Mouse (Mus musculus): ENCODE results near the gene Olfr609. TPM values are rescaled to one million over a fixed set of nuclear protein-coding genes. Genes with fewer than 3 reads are reported as not detected.
"Not testable (repeated sequence)": the region's sequence is repeated elsewhere in the genome, so short reads cannot be mapped to it uniquely, and the experiment has no call there.

Olfr609 gene
- not detected in 2 replicates for polyA plus RNA-seq (2014; fragmentation: Nextera tagmentation; extraction: Ambion mirVana)

GRCm38 (mm10) chr7:103497962-103498361 lies at the start of gene Olfr609:
TSS of gene Olfr609 (minus strand) at chr7:103498062.
- H3K4me1 ChIP-seq (ENCODE audit: control insufficient read depth, insufficient read depth, low read length) = no peaks in the 10 kb centered on the region
- WGBS = 73% methylated on average over 1 of the region's 1 CpGs
- no peak within 1 kb of the TSS for H3K27ac ChIP-seq (replicated peaks; ENCODE audit: low read depth, low read length)
- no peaks in the 10 kb centered on the region for H3K27me3 ChIP-seq (ENCODE audit: control insufficient read depth, insufficient read depth, low read length)
- H3K36me3 ChIP-seq (replicated peaks; ENCODE audit: control insufficient read depth, insufficient read depth, low read depth, low read length) = no peaks in the 10 kb centered on the region
- H3K4me3 ChIP-seq (ENCODE audit: low read depth, low read length) = no peak within 1 kb of the TSS
- H3K9me3 ChIP-seq (replicated peaks; ENCODE audit: control insufficient read depth, low read length) = no peaks in the 10 kb centered on the region
- ATAC-seq (replicated peaks; ENCODE audit: insufficient number of reproducible peaks, low FRiP score, low TSS enrichment, low read depth) = no peak
- no peak within 1 kb of the TSS for H3K4me2 ChIP-seq (ENCODE audit: low read depth, low read length)
- no peak within 1 kb of the TSS for H3K9ac ChIP-seq (replicated peaks; ENCODE audit: low read length)
- DNase-seq (ENCODE audit: low spot score) = no peak

- not testable (repeated sequence) for H3K4me2 ChIP-seq (ENCODE audit: low read depth, low read length); H3K4me1 ChIP-seq (ENCODE audit: control insufficient read depth, insufficient read depth, low read length); H3K27me3 ChIP-seq (ENCODE audit: control insufficient read depth, insufficient read depth, low read length); H3K9ac ChIP-seq (replicated peaks; ENCODE audit: low read length); H3K36me3 ChIP-seq (replicated peaks; ENCODE audit: control insufficient read depth, insufficient read depth, low read depth, low read length); ATAC-seq (replicated peaks; ENCODE audit: insufficient number of reproducible peaks, low FRiP score, low TSS enrichment, low read depth); DNase-seq (ENCODE audit: low spot score); H3K9me3 ChIP-seq (replicated peaks; ENCODE audit: control insufficient read depth, low read length); H3K4me3 ChIP-seq (ENCODE audit: low read depth, low read length); H3K27ac ChIP-seq (replicated peaks; ENCODE audit: low read depth, low read length)
- 78% methylated on average over 2 of the region's 2 CpGs for whole genome bisulfite sequencing
Measured at GRCm38 (mm10) chr7:103542617-103543016, 44.8 kb upstream of the Olfr609 start, which contains the start of gene Olfr612. TSS of gene Olfr612 (minus strand) at chr7:103542717.

GRCm38 (mm10) chr7:103520746-103521145 lies 22.9 kb upstream of the Olfr609 start, which contains the start of gene Olfr611:
TSS of gene Olfr611 (minus strand) at chr7:103520846.
- not testable (repeated sequence) for H3K27me3 ChIP-seq (ENCODE audit: control insufficient read depth, insufficient read depth, low read length); ATAC-seq (replicated peaks; ENCODE audit: insufficient number of reproducible peaks, low FRiP score, low TSS enrichment, low read depth); H3K9me3 ChIP-seq (replicated peaks; ENCODE audit: control insufficient read depth, low read length); H3K9ac ChIP-seq (replicated peaks; ENCODE audit: low read length); H3K27ac ChIP-seq (replicated peaks; ENCODE audit: low read depth, low read length); H3K4me2 ChIP-seq (ENCODE audit: low read depth, low read length); H3K36me3 ChIP-seq (replicated peaks; ENCODE audit: control insufficient read depth, insufficient read depth, low read depth, low read length); H3K4me3 ChIP-seq (ENCODE audit: low read depth, low read length); DNase-seq (ENCODE audit: low spot score); H3K4me1 ChIP-seq (ENCODE audit: control insufficient read depth, insufficient read depth, low read length)
- WGBS = 61% methylated on average over 1 of the region's 1 CpGs

- no peak within 1 kb of the TSS for H3K4me2 ChIP-seq (ENCODE audit: low read depth, low read length)
- H3K36me3 ChIP-seq (replicated peaks; ENCODE audit: control insufficient read depth, insufficient read depth, low read depth, low read length) = no peaks in the 10 kb centered on the region
- no peak for ATAC-seq (replicated peaks; ENCODE audit: insufficient number of reproducible peaks, low FRiP score, low TSS enrichment, low read depth)
- no peaks in the 10 kb centered on the region for H3K27me3 ChIP-seq (ENCODE audit: control insufficient read depth, insufficient read depth, low read length)
- H3K27ac ChIP-seq (replicated peaks; ENCODE audit: low read depth, low read length) = no peak within 1 kb of the TSS
- no peak within 1 kb of the TSS for H3K9ac ChIP-seq (replicated peaks; ENCODE audit: low read length)
- H3K4me1 ChIP-seq (ENCODE audit: control insufficient read depth, insufficient read depth, low read length) = no peaks in the 10 kb centered on the region
- 73% methylated on average over 2 of the region's 2 CpGs for WGBS
- no peak within 1 kb of the TSS for H3K4me3 ChIP-seq (ENCODE audit: low read depth, low read length)
- no peaks in the 10 kb centered on the region for H3K9me3 ChIP-seq (replicated peaks; ENCODE audit: control insufficient read depth, low read length)
- DNase-seq (ENCODE audit: low spot score) = no peak
Measured at GRCm38 (mm10) chr7:103512022-103512421, 14.2 kb upstream of the Olfr609 start, which contains the start of gene Olfr610. TSS of gene Olfr610 (minus strand) at chr7:103512122.

- not testable (repeated sequence) for H3K27me3 ChIP-seq (ENCODE audit: control insufficient read depth, insufficient read depth, low read length); H3K4me3 ChIP-seq (ENCODE audit: low read depth, low read length); ATAC-seq (replicated peaks; ENCODE audit: insufficient number of reproducible peaks, low FRiP score, low TSS enrichment, low read depth); H3K9me3 ChIP-seq (replicated peaks; ENCODE audit: control insufficient read depth, low read length); DNase-seq (ENCODE audit: low spot score); H3K36me3 ChIP-seq (replicated peaks; ENCODE audit: control insufficient read depth, insufficient read depth, low read depth, low read length); H3K4me1 ChIP-seq (ENCODE audit: control insufficient read depth, insufficient read depth, low read length); H3K4me2 ChIP-seq (ENCODE audit: low read depth, low read length); H3K9ac ChIP-seq (replicated peaks; ENCODE audit: low read length); H3K27ac ChIP-seq (replicated peaks; ENCODE audit: low read depth, low read length)
- 87% methylated on average over 9 of the region's 9 CpGs for WGBS
Measured at GRCm38 (mm10) chr7:103477106-103477505, 20.8 kb downstream of the Olfr609 start.

GRCm38 (mm10) chr7:103469577-103469976 lies 28.3 kb downstream of the Olfr609 start, which contains the start of gene Olfr608:
TSS of gene Olfr608 (plus strand) at chr7:103469877.
- Histone ChIP-seq H3K9ac (replicated peaks; ENCODE audit: low read length) (no peak within 1 kb of the TSS), H3K9me3 (replicated peaks; ENCODE audit: control insufficient read depth, low read length) (no peaks in the 10 kb centered on the region), H3K27me3 (ENCODE audit: control insufficient read depth, insufficient read depth, low read length) (no peaks in the 10 kb centered on the region), H3K36me3 (replicated peaks; ENCODE audit: control insufficient read depth, insufficient read depth, low read depth, low read length) (no peaks in the 10 kb centered on the region), H3K4me2 (ENCODE audit: low read depth, low read length) (no peak within 1 kb of the TSS), H3K27ac (replicated peaks; ENCODE audit: low read depth, low read length) (no peak within 1 kb of the TSS), H3K4me1 (ENCODE audit: control insufficient read depth, insufficient read depth, low read length) (no peaks in the 10 kb centered on the region), H3K4me3 (ENCODE audit: low read depth, low read length) (no peak within 1 kb of the TSS)
- DNase-seq (ENCODE audit: low spot score) (no peak), ATAC-seq (replicated peaks; ENCODE audit: insufficient number of reproducible peaks, low FRiP score, low TSS enrichment, low read depth) (no peak)

GRCm38 (mm10) chr7:103460590-103460989 lies 37.3 kb downstream of the Olfr609 start:
- H3K4me2 ChIP-seq (ENCODE audit: low read depth, low read length) = no peak overlapping the region
- H3K9ac ChIP-seq (replicated peaks; ENCODE audit: low read length) = no peak overlapping the region
- ATAC-seq (replicated peaks; ENCODE audit: insufficient number of reproducible peaks, low FRiP score, low TSS enrichment, low read depth) = no peak
- no peaks in the 10 kb centered on the region for H3K27me3 ChIP-seq (ENCODE audit: control insufficient read depth, insufficient read depth, low read length)
- no peaks in the 10 kb centered on the region for H3K36me3 ChIP-seq (replicated peaks; ENCODE audit: control insufficient read depth, insufficient read depth, low read depth, low read length)
- no peak for DNase-seq (ENCODE audit: low spot score)
- H3K4me3 ChIP-seq (ENCODE audit: low read depth, low read length) = no peak overlapping the region
- 86% methylated on average over 5 of the region's 5 CpGs for WGBS
- H3K9me3 ChIP-seq (replicated peaks; ENCODE audit: control insufficient read depth, low read length) = no peaks in the 10 kb centered on the region
- H3K4me1 ChIP-seq (ENCODE audit: control insufficient read depth, insufficient read depth, low read length) = no peaks in the 10 kb centered on the region
- no peak overlapping the region for H3K27ac ChIP-seq (replicated peaks; ENCODE audit: low read depth, low read length)

- DNase-seq (ENCODE audit: low spot score) (no peak), ATAC-seq (replicated peaks; ENCODE audit: insufficient number of reproducible peaks, low FRiP score, low TSS enrichment, low read depth) (no peak)
- Histone ChIP-seq H3K9me3 (replicated peaks; ENCODE audit: control insufficient read depth, low read length) (no peaks in the 10 kb centered on the region), H3K4me3 (ENCODE audit: low read depth, low read length) (no peak within 1 kb of the TSS), H3K36me3 (replicated peaks; ENCODE audit: control insufficient read depth, insufficient read depth, low read depth, low read length) (no peaks in the 10 kb centered on the region), H3K4me2 (ENCODE audit: low read depth, low read length) (no peak within 1 kb of the TSS), H3K4me1 (ENCODE audit: control insufficient read depth, insufficient read depth, low read length) (no peaks in the 10 kb centered on the region), H3K27ac (replicated peaks; ENCODE audit: low read depth, low read length) (no peak within 1 kb of the TSS), H3K9ac (replicated peaks; ENCODE audit: low read length) (no peak within 1 kb of the TSS), H3K27me3 (ENCODE audit: control insufficient read depth, insufficient read depth, low read length) (no peaks in the 10 kb centered on the region)
- WGBS = 90% methylated on average over 2 of the region's 2 CpGs
Measured at GRCm38 (mm10) chr7:103448746-103449145, 49.1 kb downstream of the Olfr609 start, which contains the start of gene Olfr606. TSS of gene Olfr606 (plus strand) at chr7:103449046.
